Mouse (Mus musculus) liver, embryonic 13.5 days (tissue): Measurements from ENCODE around the gene Zdbf2. TPM values are rescaled to one million over a fixed set of nuclear protein-coding genes. Genes with fewer than 3 reads are reported as not detected.

ENCODE experiments used
- ATAC-seq: fragments of 200-750 bp; cut with Nextera tagmentation; 2 replicates; pipeline ENCODE4 v1.8.0; 2017; ENCODE audit warnings: low read depth, mild to moderate bottlenecking, moderate number of reproducible peaks, moderate library complexity
- DNase-seq: peaks from one replicate; pipeline ENCODE4 v3.0.0; 2022
- H3K27ac ChIP-seq: fragments of 300-500 bp; sonication (generic); 2 replicates; pipeline ENCODE4 v1.5.1; 2015; ENCODE audit warnings: moderate library complexity, mild to moderate bottlenecking, inconsistent platforms
- H3K27me3 ChIP-seq: fragments of 300-500 bp; sonication (generic); 2 replicates; pipeline ENCODE4 v1.6.1; 2015; ENCODE audit warnings: mild to moderate bottlenecking, inconsistent platforms
- H3K36me3 ChIP-seq: fragments of 300-500 bp; sonication (generic); 2 replicates; pipeline ENCODE4 v1.6.1; 2015; ENCODE audit warnings: mild to moderate bottlenecking, inconsistent platforms
- H3K4me1 ChIP-seq: fragments of 300-500 bp; sonication (generic); replicated peaks from 2 replicates; pipeline ENCODE4 v1.6.1; 2015; ENCODE audit warnings: inconsistent platforms
- H3K4me2 ChIP-seq: fragments of 300-500 bp; sonication (generic); 2 replicates; pipeline ENCODE4 v1.6.1; 2015; ENCODE audit warnings: inconsistent platforms, mild to moderate bottlenecking, moderate library complexity
- H3K4me3 ChIP-seq: fragments of 300-500 bp; sonication (generic); replicated peaks from 2 replicates; pipeline ENCODE4 v1.5.1; 2015; ENCODE audit warnings: mild to moderate bottlenecking, inconsistent platforms
- H3K9ac ChIP-seq: fragments of 300-500 bp; sonication (generic); 2 replicates; pipeline ENCODE4 v1.6.1; 2015; ENCODE audit warnings: mild to moderate bottlenecking, inconsistent platforms
- H3K9me3 ChIP-seq: fragments of 300-500 bp; sonication (generic); replicated peaks from 2 replicates; pipeline ENCODE4 v1.6.1; 2016; ENCODE audit warnings: inconsistent platforms
- WGBS: fragments of 180-500 bp; shearing (Covaris S2); methylation state at CpG from one replicate; pipeline ENCODE4 v1.1.7; 2015; ENCODE audit not compliant: insufficient replicate concordance; 5-methylcytosine and 5-hydroxymethylcytosine counted together
- polyA plus RNA-seq: library from polyadenylated mRNA; unstranded; fragments of >200 nt; fragmentation: Nextera tagmentation; extraction: Ambion mirVana; gene quantifications from 2 replicates; pipeline ENCODE4 v1.2.1, GENCODE M21; 2015

Zdbf2 gene
- polyA plus RNA-seq, result 0.89 and 0.94 TPM in 2 replicates

- ATAC-seq (no peak), DNase-seq (no peak)
- WGBS, result under 1% methylated on average over 48 of the region's 49 CpGs
- Histone ChIP-seq H3K9me3 (no peaks in the 10 kb centered on the region), H3K4me1 (peaks cover 10% of the 10 kb centered on the region; the same call in 1 of the 2 replicates), H3K27me3 (peaks cover 88% of the 10 kb centered on the region), H3K27ac (no peak within 1 kb of the TSS), H3K9ac (peak within 1 kb of the TSS; percentile 47), H3K4me2 (peak within 1 kb of the TSS; percentile 61), H3K4me3 (peak within 1 kb of the TSS; percentile 49), H3K36me3 (no peaks in the 10 kb centered on the region)
These were observed at the start of gene Zdbf2 for GRCm38 (mm10) chr1:63272741-63273338. Zdbf2 (plus strand) TSS chr1:63273265.

GRCm38 (mm10) chr1:63225009-63225408 lies 48.1 kb upstream of the Zdbf2 start:
- DNase-seq (no peak), ATAC-seq (peak; percentile 75)
- WGBS, result 24% methylated on average over 4 of the region's 4 CpGs
- Histone ChIP-seq H3K4me2 (no peak overlapping the region), H3K9me3 (no peaks in the 10 kb centered on the region), H3K27ac (no peak overlapping the region), H3K4me3 (no peak overlapping the region), H3K27me3 (no peaks in the 10 kb centered on the region), H3K9ac (no peak overlapping the region), H3K4me1 (no peaks in the 10 kb centered on the region), H3K36me3 (no peaks in the 10 kb centered on the region)

GRCm38 (mm10) chr1:63225890-63226289 lies 47.2 kb upstream of the Zdbf2 start:
- WGBS, result 20% methylated on average over 7 of the region's 7 CpGs
- ATAC-seq, result no peak

GRCm38 (mm10) chr1:63227241-63227640 lies 45.8 kb upstream of the Zdbf2 start:
- Histone ChIP-seq H3K27me3 (no peaks in the 10 kb centered on the region), H3K4me3 (no peak overlapping the region), H3K9ac (no peak overlapping the region), H3K9me3 (no peaks in the 10 kb centered on the region), H3K4me2 (no peak overlapping the region), H3K27ac (no peak overlapping the region), H3K36me3 (no peaks in the 10 kb centered on the region), H3K4me1 (no peaks in the 10 kb centered on the region)
- DNase-seq (no peak), ATAC-seq (no peak)
- 62% methylated on average over 5 of the region's 5 CpGs for WGBS

More at GRCm38 (mm10) chr1:63225890-63226289, 47.2 kb upstream of the Zdbf2 start:
- Histone ChIP-seq H3K36me3 (no peaks in the 10 kb centered on the region), H3K9me3 (no peaks in the 10 kb centered on the region), H3K9ac (no peak overlapping the region), H3K4me3 (no peak overlapping the region), H3K27ac (no peak overlapping the region), H3K27me3 (no peaks in the 10 kb centered on the region), H3K4me2 (no peak overlapping the region), H3K4me1 (no peaks in the 10 kb centered on the region)
- no peak for DNase-seq

- H3K4me2 ChIP-seq, result no peak overlapping the region
- H3K27ac ChIP-seq, result no peak overlapping the region
- no peaks in the 10 kb centered on the region for H3K27me3 ChIP-seq
- no peak overlapping the region for H3K9ac ChIP-seq
- ATAC-seq, result no peak
- no peaks in the 10 kb centered on the region for H3K36me3 ChIP-seq
- 23% methylated on average over 5 of the region's 5 CpGs for WGBS
- DNase-seq, result no peak
- no peaks in the 10 kb centered on the region for H3K4me1 ChIP-seq
- no peak overlapping the region for H3K4me3 ChIP-seq
- H3K9me3 ChIP-seq, result no peaks in the 10 kb centered on the region
These were observed 35.7 kb upstream of the Zdbf2 start for GRCm38 (mm10) chr1:63237371-63237770.

GRCm38 (mm10) chr1:63239305-63239704 lies 33.8 kb upstream of the Zdbf2 start:
- Histone ChIP-seq H3K27me3 (peaks cover 12% of the 10 kb centered on the region), H3K36me3 (no peaks in the 10 kb centered on the region), H3K27ac (no peak overlapping the region), H3K4me3 (no peak overlapping the region), H3K4me1 (no peaks in the 10 kb centered on the region), H3K9me3 (no peaks in the 10 kb centered on the region), H3K4me2 (no peak overlapping the region), H3K9ac (no peak overlapping the region)
- ATAC-seq (no peak), DNase-seq (no peak)
- WGBS, result 53% methylated on average over 4 of the region's 4 CpGs

GRCm38 (mm10) chr1:63239751-63240150 lies 33.3 kb upstream of the Zdbf2 start:
- H3K4me2 ChIP-seq, result no peak overlapping the region
- no peak for ATAC-seq

GRCm38 (mm10) chr1:63243854-63244253 lies 29.2 kb upstream of the Zdbf2 start:
- H3K9me3 ChIP-seq, result no peaks in the 10 kb centered on the region
- H3K4me1 ChIP-seq, result peaks cover 4% of the 10 kb centered on the region; the same call in 1 of the 2 replicates
- no peak overlapping the region for H3K9ac ChIP-seq
- H3K4me2 ChIP-seq, result no peak overlapping the region
- peaks cover 55% of the 10 kb centered on the region for H3K27me3 ChIP-seq
- no peak overlapping the region for H3K4me3 ChIP-seq
- DNase-seq, result no peak
- no peak for ATAC-seq
- no peaks in the 10 kb centered on the region for H3K36me3 ChIP-seq
- H3K27ac ChIP-seq, result no peak overlapping the region
- WGBS, result 37% methylated on average over 4 of the region's 4 CpGs

More at GRCm38 (mm10) chr1:63239751-63240150, 33.3 kb upstream of the Zdbf2 start:
- H3K4me1 ChIP-seq, result no peaks in the 10 kb centered on the region
- no peak overlapping the region for H3K9ac ChIP-seq
- DNase-seq, result no peak
- no peaks in the 10 kb centered on the region for H3K9me3 ChIP-seq
- no peak overlapping the region for H3K27ac ChIP-seq
- H3K4me3 ChIP-seq, result no peak overlapping the region
- no peaks in the 10 kb centered on the region for H3K36me3 ChIP-seq
- peaks cover 15% of the 10 kb centered on the region for H3K27me3 ChIP-seq
- 65% methylated on average over 8 of the region's 8 CpGs for WGBS

GRCm38 (mm10) chr1:63246862-63247521 lies 26.1 kb upstream of the Zdbf2 start:
- DNase-seq (no peak), ATAC-seq (no peak)
- H3K27me3 ChIP-seq, result peaks cover 86% of the 10 kb centered on the region
- H3K4me2 ChIP-seq, result no peak overlapping the region
- H3K9me3 ChIP-seq, result no peaks in the 10 kb centered on the region
- H3K9ac ChIP-seq, result no peak overlapping the region
- WGBS, result 2% methylated on average over 16 of the region's 16 CpGs
- H3K27ac ChIP-seq, result no peak overlapping the region
- no peak overlapping the region for H3K4me3 ChIP-seq
- H3K36me3 ChIP-seq, result no peaks in the 10 kb centered on the region
- H3K4me1 ChIP-seq, result peaks cover 4% of the 10 kb centered on the region; the same call in 1 of the 2 replicates

GRCm38 (mm10) chr1:63247831-63248359 lies 25.2 kb upstream of the Zdbf2 start:
- Histone ChIP-seq H3K4me1 (peaks cover 4% of the 10 kb centered on the region; the same call in 1 of the 2 replicates), H3K36me3 (no peaks in the 10 kb centered on the region), H3K9me3 (no peaks in the 10 kb centered on the region), H3K27ac (no peak overlapping the region), H3K9ac (no peak overlapping the region), H3K4me3 (peak overlapping the region; percentile 24), H3K4me2 (peak overlapping the region; percentile 21), H3K27me3 (peaks cover 95% of the 10 kb centered on the region)
- 2% methylated on average over 18 of the region's 18 CpGs for WGBS
- no peak for DNase-seq
- ATAC-seq, result no peak

GRCm38 (mm10) chr1:63248360-63248851 lies 24.7 kb upstream of the Zdbf2 start:
- no peak overlapping the region for H3K27ac ChIP-seq
- peaks cover 4% of the 10 kb centered on the region; the same call in 1 of the 2 replicates for H3K4me1 ChIP-seq
- no peak for ATAC-seq
- no peak overlapping the region for H3K9ac ChIP-seq
- 4% methylated on average over 44 of the region's 44 CpGs for WGBS
- H3K4me2 ChIP-seq, result peak overlapping the region; percentile 21
- H3K4me3 ChIP-seq, result peak overlapping the region; percentile 24
- H3K9me3 ChIP-seq, result no peaks in the 10 kb centered on the region
- no peak for DNase-seq
- H3K27me3 ChIP-seq, result peaks cover 97% of the 10 kb centered on the region
- no peaks in the 10 kb centered on the region for H3K36me3 ChIP-seq
